Mouse (Mus musculus) kidney, postnatal 25 days (tissue): Measurements from ENCODE around the gene 2700097O09Rik.
"Not testable (repeated sequence)": the region's sequence is repeated elsewhere in the genome, so short reads cannot be mapped to it uniquely, and the experiment has no call there.

ENCODE experiments used
- DNase-seq, 2 experiments: peaks; one replicate each; pipeline ENCODE4 v3.0.0; 2021; ENCODE audit warnings: mixed read lengths in 2 of 2

The 2700097O09Rik gene

GRCm38 (mm10) chr12:55079726-55080600 lies at the start of gene 2700097O09Rik, which contains the start of gene Srp54a:
2700097O09Rik (minus strand) TSS chr12:55080110.
Srp54a (plus strand) TSS chr12:55080262.
- peak; percentile 96 to 97 for DNase-seq

GRCm38 (mm10) chr12:55124731-55125130 lies 44.8 kb upstream of the 2700097O09Rik start:
- not testable (repeated sequence) for DNase-seq

- not testable (repeated sequence) for DNase-seq
Observed at GRCm38 (mm10) chr12:55124242-55124641, 44.3 kb upstream of the 2700097O09Rik start, which contains the start of gene Fam177a. Fam177a (plus strand) TSS chr12:55124469.

- not testable (repeated sequence) for DNase-seq
Observed at GRCm38 (mm10) chr12:55112616-55113015, 32.7 kb upstream of the 2700097O09Rik start.

- DNase-seq: not testable (repeated sequence)
Observed at GRCm38 (mm10) chr12:55092127-55092526, 12.2 kb upstream of the 2700097O09Rik start.

GRCm38 (mm10) chr12:55080601-55080942 lies 662 bp upstream of the 2700097O09Rik start:
- DNase-seq: not testable (repeated sequence)

GRCm38 (mm10) chr12:55078706-55079105 lies 1.2 kb downstream of the 2700097O09Rik start:
- not testable (repeated sequence) for DNase-seq

GRCm38 (mm10) chr12:55075296-55075695 lies 4.6 kb downstream of the 2700097O09Rik start:
- no peak for DNase-seq

- no peak for DNase-seq
Observed at GRCm38 (mm10) chr12:55073686-55074085, 6.2 kb downstream of the 2700097O09Rik start.

GRCm38 (mm10) chr12:55072495-55072894 lies 7.4 kb downstream of the 2700097O09Rik start:
- no peak for DNase-seq

GRCm38 (mm10) chr12:55062141-55062540 lies 17.8 kb downstream of the 2700097O09Rik start:
- DNase-seq: no peak

GRCm38 (mm10) chr12:55061006-55061405 lies 18.9 kb downstream of the 2700097O09Rik start:
- DNase-seq: no peak

GRCm38 (mm10) chr12:55060212-55060898 lies 19.6 kb downstream of the 2700097O09Rik start:
- DNase-seq: no peak

- DNase-seq: no peak
Observed at GRCm38 (mm10) chr12:55059812-55060211, 20.1 kb downstream of the 2700097O09Rik start.

GRCm38 (mm10) chr12:55058865-55059615 lies 20.9 kb downstream of the 2700097O09Rik start:
- DNase-seq: peak; percentile 32 to 69

GRCm38 (mm10) chr12:55056703-55057102 lies 23.2 kb downstream of the 2700097O09Rik start:
- no peak for DNase-seq

- DNase-seq: no peak
Observed at GRCm38 (mm10) chr12:55054551-55055241, 25.2 kb downstream of the 2700097O09Rik start.

GRCm38 (mm10) chr12:55053267-55053666 lies 26.6 kb downstream of the 2700097O09Rik start:
- no peak for DNase-seq

- no peak for DNase-seq
Observed at GRCm38 (mm10) chr12:55051210-55052173, 28.4 kb downstream of the 2700097O09Rik start.

- no peak for DNase-seq
Observed at GRCm38 (mm10) chr12:55049731-55050353, 30.1 kb downstream of the 2700097O09Rik start.
